Mouse (Mus musculus) small intestine, adult 2 months (tissue): ENCODE measurements at regions not wholly inside any gene's neighbourhood (a gene's known extent, or its start where the extent isn't known, plus 50 kb on each side); places are given as distances from the start of the nearest gene placed in this dataset.

ENCODE experiments used
- H3K27ac ChIP-seq: fragments of 200-500 bp; 2 replicates; pipeline ENCODE4 v1.5.1; 2012; ENCODE audit warnings: low read depth, low read length, control low read depth, inconsistent platforms; ENCODE audit not compliant: insufficient read depth
- H3K27me3 ChIP-seq: fragments of 200-500 bp; 2 replicates; pipeline ENCODE4 v1.6.1; 2012; ENCODE audit warnings: mild to moderate bottlenecking, moderate library complexity, low read length, inconsistent platforms; ENCODE audit not compliant: control insufficient read depth, insufficient read depth
- H3K36me3 ChIP-seq: fragments of 200-500 bp; 2 replicates; pipeline ENCODE4 v1.6.1; 2012; ENCODE audit warnings: mild to moderate bottlenecking, low read length, control low read depth, inconsistent platforms; ENCODE audit not compliant: control insufficient read depth, insufficient read depth
- H3K4me1 ChIP-seq: fragments of 200-500 bp; 2 replicates; pipeline ENCODE4 v1.6.1; 2012; ENCODE audit warnings: low read length, inconsistent platforms, mixed read lengths; ENCODE audit not compliant: control insufficient read depth, insufficient read depth, insufficient read length
- H3K4me3 ChIP-seq: fragments of 200-500 bp; 2 replicates; pipeline ENCODE4 v1.5.1; 2012; ENCODE audit warnings: low read depth, mild to moderate bottlenecking, control low read depth, inconsistent platforms, low read length, moderate library complexity
- CTCF ChIP-seq: fragments of 200-500 bp; IDR thresholded peaks from 2 replicates; pipeline ENCODE4 v1.5.1; 2012; ENCODE audit warnings: low read depth, mild to moderate bottlenecking, control low read depth, inconsistent platforms, low read length, moderate library complexity, mixed read lengths; ENCODE audit not compliant: insufficient replicate concordance, insufficient read length; ENCODE audit errors: extremely low read depth
- POLR2A ChIP-seq: fragments of 200-500 bp; IDR thresholded peaks from 2 replicates; pipeline ENCODE4 v1.6.1; 2012; ENCODE audit warnings: low read depth, mild to moderate bottlenecking, control low read depth, inconsistent platforms, low read length, moderate library complexity
- WGBS: fragments of 180-500 bp; shearing (Covaris S2); methylation state at CpG from one replicate; pipeline ENCODE4 v1.1.7; 2018; 5-methylcytosine and 5-hydroxymethylcytosine counted together

- Histone ChIP-seq H3K4me3 (no peak overlapping the region), H3K36me3 (no peaks in the 10 kb centered on the region), H3K27me3 (no peaks in the 10 kb centered on the region), H3K4me1 (no peaks in the 10 kb centered on the region), H3K27ac (no peak overlapping the region)
- WGBS: 79% methylated on average over 7 of the region's 7 CpGs
- no peak for TF ChIP-seq POLR2A
- TF ChIP-seq CTCF: no peak
Measured at GRCm38 (mm10) chr15:97491796-97492195, 213.8 kb downstream of the Rpap3 start.

DNA sequence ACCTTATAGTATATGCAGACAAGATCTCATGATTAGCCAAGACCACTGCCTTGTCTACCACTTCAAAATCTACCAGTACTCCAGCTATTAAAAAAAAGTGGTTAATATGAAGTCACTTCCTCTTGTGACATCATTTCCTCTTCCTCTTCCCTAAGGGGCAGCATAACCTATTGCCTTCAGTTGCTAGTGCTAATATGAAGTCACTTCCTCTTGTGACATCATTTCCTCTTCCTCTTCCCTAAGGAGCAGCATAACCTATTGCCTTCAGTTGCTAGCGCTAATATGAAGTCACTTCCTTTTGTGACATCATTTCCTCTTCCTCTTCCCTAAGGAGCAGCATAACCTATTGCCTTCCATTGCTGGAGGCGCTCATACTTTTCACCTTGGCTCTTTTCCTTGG is 218.2 kb downstream of the Rpap3 start:
- H3K36me3 ChIP-seq: no peaks in the 10 kb centered on the region
- H3K27me3 ChIP-seq: no peaks in the 10 kb centered on the region
- TF ChIP-seq CTCF (no peak), POLR2A (no peak)
- H3K4me3 ChIP-seq: no peak overlapping the region
- WGBS: 97% methylated on average over 2 of the region's 2 CpGs
- no peak overlapping the region for H3K27ac ChIP-seq
- no peaks in the 10 kb centered on the region for H3K4me1 ChIP-seq

- Histone ChIP-seq H3K4me1 (no peaks in the 10 kb centered on the region), H3K4me3 (no peak overlapping the region), H3K36me3 (no peaks in the 10 kb centered on the region), H3K27me3 (no peaks in the 10 kb centered on the region), H3K27ac (no peak overlapping the region)
- no peak for TF ChIP-seq CTCF
- TF ChIP-seq POLR2A: no peak
- WGBS: 43% methylated on average over 15 of the region's 15 CpGs
Measured at GRCm38 (mm10) chr15:97471986-97472779, 225.1 kb upstream of the Amigo2 start.

GRCm38 (mm10) chr15:97471476-97471875 is 224.4 kb upstream of the Amigo2 start:
- 62% methylated on average over 4 of the region's 4 CpGs for WGBS
- Histone ChIP-seq H3K4me1 (no peaks in the 10 kb centered on the region), H3K27me3 (no peaks in the 10 kb centered on the region), H3K27ac (no peak overlapping the region), H3K36me3 (no peaks in the 10 kb centered on the region), H3K4me3 (no peak overlapping the region)
- TF ChIP-seq POLR2A: no peak
- no peak for TF ChIP-seq CTCF

DNA sequence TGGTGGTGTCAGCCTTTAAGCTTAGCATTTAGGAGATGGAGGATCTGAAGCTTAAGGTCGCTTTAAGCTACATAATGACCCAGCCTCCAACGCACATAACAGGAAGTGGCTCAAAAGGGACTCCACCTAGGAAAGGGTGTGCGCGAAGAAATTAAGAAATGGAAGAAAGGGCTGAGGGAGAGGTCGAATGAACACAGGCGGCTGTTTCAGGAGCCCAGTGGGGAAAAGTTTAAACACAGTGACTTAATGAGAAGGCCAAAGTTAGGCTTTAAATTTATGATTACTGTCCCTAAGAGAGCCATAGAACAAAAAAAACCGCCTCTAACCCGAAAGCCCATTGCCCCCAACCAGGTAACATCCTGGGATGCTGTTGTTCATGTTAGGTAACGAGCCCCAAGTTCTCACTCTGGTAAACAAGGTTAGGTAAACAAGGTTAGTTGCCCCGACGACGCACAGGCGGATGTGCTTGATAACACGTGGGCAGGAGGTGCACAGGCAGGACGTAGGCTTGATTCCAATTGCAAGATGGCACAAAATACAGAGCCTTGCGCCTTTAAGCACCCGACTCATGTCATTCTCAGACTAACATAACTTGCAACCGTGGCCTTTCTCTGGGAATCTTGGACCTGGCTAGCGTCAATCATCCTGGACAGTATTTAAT is 222.7 kb upstream of the Amigo2 start:
- Histone ChIP-seq H3K4me3 (no peak overlapping the region), H3K27ac (peak overlapping the region; percentile 70), H3K4me1 (no peaks in the 10 kb centered on the region), H3K27me3 (no peaks in the 10 kb centered on the region), H3K36me3 (no peaks in the 10 kb centered on the region)
- TF ChIP-seq CTCF (no peak), POLR2A (no peak)
- 69% methylated on average over 19 of the region's 19 CpGs for WGBS

- Histone ChIP-seq H3K4me1 (no peaks in the 10 kb centered on the region; the same call in 1 of the 2 replicates), H3K4me3 (peak overlapping the region; percentile 40), H3K27ac (peak overlapping the region; percentile 70), H3K27me3 (no peaks in the 10 kb centered on the region), H3K36me3 (no peaks in the 10 kb centered on the region)
- TF ChIP-seq CTCF: no peak
- TF ChIP-seq POLR2A: no peak
- WGBS: 67% methylated on average over 23 of the region's 23 CpGs
Measured at GRCm38 (mm10) chr15:97468732-97469683, 221.9 kb upstream of the Amigo2 start.
